Comparison of ENCODE assay signal across 7 mouse cellular contexts in the genomic region with DNA sequence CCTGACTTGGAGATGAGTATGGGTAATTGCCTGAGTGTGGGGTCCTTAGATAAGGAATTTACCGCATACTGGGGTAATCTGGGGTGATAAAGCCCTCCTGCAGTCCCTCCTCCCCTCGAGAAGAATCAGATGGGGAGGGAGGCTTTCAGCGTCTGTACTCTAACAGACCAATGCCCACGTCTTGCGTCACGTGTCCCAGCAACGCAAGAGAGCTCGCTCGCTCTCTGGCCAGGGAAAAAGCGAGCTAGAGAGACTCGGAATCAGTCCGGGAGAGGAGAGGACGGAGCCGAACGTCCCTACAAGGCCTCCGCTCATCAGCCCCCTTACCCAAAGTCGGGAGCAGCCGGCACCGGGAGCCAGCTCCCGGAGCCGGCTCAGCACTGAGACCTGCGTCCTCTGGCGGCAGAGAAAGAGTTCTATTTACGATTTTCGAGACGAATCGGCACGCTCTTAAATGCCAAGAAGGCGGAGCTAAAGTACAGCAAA. TPM values are rescaled to one million over a fixed set of nuclear protein-coding genes. Genes with fewer than 3 reads are reported as not detected.
DNase-seq lines count a peak whose midpoint lies in the region; ATAC-seq and TF ChIP-seq lines count a peak whose summit lies in the region.

No protein-coding gene starts in this region.

- H3K36me3 ChIP-seq in C2C12 (ENCODE audit: control insufficient read depth, insufficient read depth) = no peaks in the 10 kb centered on the region
- peaks cover 7% of the 10 kb centered on the region for H3K36me3 ChIP-seq in embryonic facial prominence, embryonic 15.5 days
- no peaks in the 10 kb centered on the region for H3K36me3 ChIP-seq in hindbrain, embryonic 15.5 days
- no peaks in the 10 kb centered on the region for H3K36me3 ChIP-seq in liver, postnatal 0 days (replicated peaks; ENCODE audit: insufficient read depth, low read length)

- no peak overlapping the region for H3ac ChIP-seq in C2C12 (ENCODE audit: control insufficient read depth, insufficient read length, low read depth)

- peak overlapping the region; percentile 58 for H3K4me2 ChIP-seq in embryonic facial prominence, embryonic 15.5 days (replicated peaks)
- peak overlapping the region; percentile 47 for H3K4me2 ChIP-seq in hindbrain, embryonic 15.5 days
- peak overlapping the region; percentile 67 for H3K4me2 ChIP-seq in liver, postnatal 0 days (ENCODE audit: low read depth, low read length)

- DNase-seq in 3T3-L1 (ENCODE audit: low read depth, low spot score) = peak; percentile 61
- DNase-seq in liver, postnatal 0 days = peak; percentile 40
- no peak for DNase-seq in urinary bladder, postnatal 36 days (ENCODE audit: low spot score in 2 of 2)

- WGBS in embryonic facial prominence, embryonic 15.5 days = 54% methylated on average over 29 of the region's 29 CpGs
- 64% methylated on average over 29 of the region's 29 CpGs for WGBS in hindbrain, embryonic 15.5 days
- 50% methylated on average over 29 of the region's 29 CpGs for WGBS in liver, postnatal 0 days (ENCODE audit: insufficient replicate concordance)
- WGBS in olfactory bulb, adult 2 months = 46% methylated on average over 29 of the region's 29 CpGs

- peaks cover 30% of the 10 kb centered on the region for H3K79me2 ChIP-seq in C2C12 (ENCODE audit: control insufficient read depth, insufficient read depth)

- H3K79me3 ChIP-seq in C2C12 (ENCODE audit: low read depth) = peaks cover 27% of the 10 kb centered on the region

- no peak overlapping the region for H3K4me3 ChIP-seq in C2C12 (ENCODE audit: insufficient read depth, poor library complexity, severe bottlenecking)
- H3K4me3 ChIP-seq in embryonic facial prominence, embryonic 15.5 days (replicated peaks) = peak overlapping the region; percentile 4; the same call in 1 of the 2 replicates
- H3K4me3 ChIP-seq in hindbrain, embryonic 15.5 days = peak overlapping the region; percentile 20
- peak overlapping the region; percentile 65 for H3K4me3 ChIP-seq in liver, postnatal 0 days (ENCODE audit: low read depth, low read length)
- no peak overlapping the region for H3K4me3 ChIP-seq in olfactory bulb, adult 2 months (ENCODE audit: insufficient read depth, low read depth, low read length)

- TF ChIP-seq CTCF in C2C12 (IDR thresholded peaks at IDR 0.05; ENCODE audit: control insufficient read depth, insufficient read depth, insufficient read length) = no peak
- TF ChIP-seq CTCF in liver, postnatal 0 days (IDR thresholded peaks at IDR 0.05; ENCODE audit: low read depth) = peak; percentile 52
- TF ChIP-seq CTCF in olfactory bulb, adult 2 months (IDR thresholded peaks at IDR 0.05; ENCODE audit: insufficient read depth, low read depth, low read length) = 0 out of 2 replicates have a peak, but pooled peaks have one; percentile 24

- no peak for ATAC-seq in embryonic facial prominence, embryonic 15.5 days (ENCODE audit: insufficient number of reproducible peaks, low FRiP score, low TSS enrichment, low read depth)
- no peak for ATAC-seq in hindbrain, embryonic 15.5 days (ENCODE audit: low FRiP score, low read depth)
- ATAC-seq in liver, postnatal 0 days = peak; percentile 43

- H3K27ac ChIP-seq in embryonic facial prominence, embryonic 15.5 days (replicated peaks) = no peak overlapping the region
- H3K27ac ChIP-seq in hindbrain, embryonic 15.5 days (replicated peaks) = no peak overlapping the region
- H3K27ac ChIP-seq in liver, postnatal 0 days (ENCODE audit: low read depth) = no peak overlapping the region
- no peak overlapping the region for H3K27ac ChIP-seq in olfactory bulb, adult 2 months (ENCODE audit: insufficient read depth, low read depth, low read length)

- no peak for TF ChIP-seq POLR2A in olfactory bulb, adult 2 months (IDR thresholded peaks at IDR 0.05; ENCODE audit: insufficient read depth, low read depth, low read length)

- no peak for TF ChIP-seq EP300 in liver, postnatal 0 days (IDR thresholded peaks at IDR 0.05; ENCODE audit: low read depth)

- H3K4me1 ChIP-seq in embryonic facial prominence, embryonic 15.5 days = peaks cover 49% of the 10 kb centered on the region
- peaks cover 50% of the 10 kb centered on the region for H3K4me1 ChIP-seq in hindbrain, embryonic 15.5 days (replicated peaks)
- H3K4me1 ChIP-seq in liver, postnatal 0 days (ENCODE audit: insufficient read depth) = no peaks in the 10 kb centered on the region
- peaks cover 4% of the 10 kb centered on the region; the same call in 1 of the 2 replicates for H3K4me1 ChIP-seq in olfactory bulb, adult 2 months (ENCODE audit: control insufficient read depth, insufficient read depth, low read length)

- H3K27me3 ChIP-seq in C2C12 (ENCODE audit: control insufficient read depth, insufficient read depth, insufficient read length) = peaks cover 15% of the 10 kb centered on the region
- H3K27me3 ChIP-seq in embryonic facial prominence, embryonic 15.5 days = peaks cover 35% of the 10 kb centered on the region
- peaks cover 21% of the 10 kb centered on the region for H3K27me3 ChIP-seq in hindbrain, embryonic 15.5 days
- H3K27me3 ChIP-seq in liver, postnatal 0 days (ENCODE audit: insufficient read depth, low read length) = peaks cover 45% of the 10 kb centered on the region

- H3K9ac ChIP-seq in embryonic facial prominence, embryonic 15.5 days = no peak overlapping the region
- no peak overlapping the region for H3K9ac ChIP-seq in hindbrain, embryonic 15.5 days
- H3K9ac ChIP-seq in liver, postnatal 0 days (replicated peaks) = no peak overlapping the region

- H3K9me3 ChIP-seq in embryonic facial prominence, embryonic 15.5 days (replicated peaks) = peaks cover 46% of the 10 kb centered on the region
- H3K9me3 ChIP-seq in hindbrain, embryonic 15.5 days = peaks cover 9% of the 10 kb centered on the region; the same call in 1 of the 2 replicates
- H3K9me3 ChIP-seq in liver, postnatal 0 days (ENCODE audit: low read length) = peaks cover 16% of the 10 kb centered on the region

TF ChIP-seq in C2C12, 6 proteins besides CTCF, POLR2A, EP300 and RAD21:
- TF ChIP-seq FOSL1 (IDR thresholded peaks at IDR 0.05; ENCODE audit: insufficient read depth, low read length, poor library complexity, severe bottlenecking) = no peak
- TF ChIP-seq USF1 (IDR thresholded peaks at IDR 0.05; ENCODE audit: low read depth) = peak; percentile 65
TF ChIP-seq in C2C12: peak in this region for 1.

RNA-seq across cellular contexts. Expression of gene Gnas, which starts 13.0 kb away (rescaled TPM):
- 1,078 TPM for polyA plus RNA-seq in C2C12 (2012; fragmentation: generic; extraction: Trizol)
- polyA plus RNA-seq in embryonic facial prominence, embryonic 15.5 days (2015; fragmentation: Nextera tagmentation; extraction: Ambion mirVana) = 2,102 and 2,156 TPM in 2 replicates
- 1,606 and 1,659 TPM in 2 replicates for polyA plus RNA-seq in hindbrain, embryonic 15.5 days (2015; fragmentation: Nextera tagmentation; extraction: Ambion mirVana)
- polyA plus RNA-seq in liver, postnatal 0 days (2015; fragmentation: Nextera tagmentation; extraction: Ambion mirVana) = 332 and 343 TPM in 2 replicates
- polyA plus RNA-seq in olfactory bulb, adult 2 months (2012; ENCODE audit: insufficient read depth, insufficient read length, low replicate concordance, missing spikeins) = 195 and 698 TPM in 2 replicates

RNA-seq across cellular contexts. Expression of gene Gm20721, which starts 49.4 kb away (rescaled TPM):
- 2.9 TPM for polyA plus RNA-seq in C2C12 (2012; fragmentation: generic; extraction: Trizol)
- polyA plus RNA-seq in embryonic facial prominence, embryonic 15.5 days (2015; fragmentation: Nextera tagmentation; extraction: Ambion mirVana) = 26.0 and 38.6 TPM in 2 replicates
- 11.8 and 13.1 TPM in 2 replicates for polyA plus RNA-seq in hindbrain, embryonic 15.5 days (2015; fragmentation: Nextera tagmentation; extraction: Ambion mirVana)
- polyA plus RNA-seq in liver, postnatal 0 days (2015; fragmentation: Nextera tagmentation; extraction: Ambion mirVana) = 1.3 and 2.9 TPM in 2 replicates
- not detected in 2 replicates for polyA plus RNA-seq in olfactory bulb, adult 2 months (2012; ENCODE audit: insufficient read depth, insufficient read length, low replicate concordance, missing spikeins)

Comparison
In these comparisons a context has a peak if more than half of its experiments do, and no peak if none do; other contexts are left out.
1. DNase-seq: peak in 3T3-L1 (single experiment) and liver, postnatal 0 days (single experiment); none in urinary bladder, postnatal 36 days (0 of 2).
2. H3K4me3 ChIP-seq: peak in embryonic facial prominence, embryonic 15.5 days (single experiment), hindbrain, embryonic 15.5 days (single experiment) and liver, postnatal 0 days (single experiment); none in C2C12 (single experiment) and olfactory bulb, adult 2 months (single experiment).
3. Peak in every context shown above with its lines, with median percentiles within 50 percentile points of each other: H3K4me2 ChIP-seq.